Mouse (Mus musculus): ENCODE data around the gene Ss18l2.

The Ss18l2 gene

DNA sequence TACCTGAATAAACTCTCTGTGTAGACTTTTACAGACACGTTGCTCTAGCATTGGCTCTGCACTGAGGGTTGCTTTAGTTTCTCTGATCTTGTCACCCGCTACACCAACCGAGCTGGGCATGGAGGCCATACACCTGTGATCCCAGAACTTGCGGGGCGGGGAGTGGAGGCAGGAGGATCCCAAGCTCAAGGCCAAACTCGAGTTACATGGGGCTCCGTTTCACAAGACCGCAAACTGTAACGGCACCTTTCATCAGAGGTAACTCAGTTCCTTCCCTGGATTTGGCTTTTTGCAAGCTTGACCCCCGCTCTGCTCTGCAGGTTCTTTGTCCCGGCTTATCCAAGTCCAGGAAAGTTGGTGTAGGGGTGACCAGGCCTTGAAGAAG, 5.9 kb upstream of the Ss18l2 start:
- DNase-seq (ENCODE audit: low read depth, low spot score) = no peak

DNA sequence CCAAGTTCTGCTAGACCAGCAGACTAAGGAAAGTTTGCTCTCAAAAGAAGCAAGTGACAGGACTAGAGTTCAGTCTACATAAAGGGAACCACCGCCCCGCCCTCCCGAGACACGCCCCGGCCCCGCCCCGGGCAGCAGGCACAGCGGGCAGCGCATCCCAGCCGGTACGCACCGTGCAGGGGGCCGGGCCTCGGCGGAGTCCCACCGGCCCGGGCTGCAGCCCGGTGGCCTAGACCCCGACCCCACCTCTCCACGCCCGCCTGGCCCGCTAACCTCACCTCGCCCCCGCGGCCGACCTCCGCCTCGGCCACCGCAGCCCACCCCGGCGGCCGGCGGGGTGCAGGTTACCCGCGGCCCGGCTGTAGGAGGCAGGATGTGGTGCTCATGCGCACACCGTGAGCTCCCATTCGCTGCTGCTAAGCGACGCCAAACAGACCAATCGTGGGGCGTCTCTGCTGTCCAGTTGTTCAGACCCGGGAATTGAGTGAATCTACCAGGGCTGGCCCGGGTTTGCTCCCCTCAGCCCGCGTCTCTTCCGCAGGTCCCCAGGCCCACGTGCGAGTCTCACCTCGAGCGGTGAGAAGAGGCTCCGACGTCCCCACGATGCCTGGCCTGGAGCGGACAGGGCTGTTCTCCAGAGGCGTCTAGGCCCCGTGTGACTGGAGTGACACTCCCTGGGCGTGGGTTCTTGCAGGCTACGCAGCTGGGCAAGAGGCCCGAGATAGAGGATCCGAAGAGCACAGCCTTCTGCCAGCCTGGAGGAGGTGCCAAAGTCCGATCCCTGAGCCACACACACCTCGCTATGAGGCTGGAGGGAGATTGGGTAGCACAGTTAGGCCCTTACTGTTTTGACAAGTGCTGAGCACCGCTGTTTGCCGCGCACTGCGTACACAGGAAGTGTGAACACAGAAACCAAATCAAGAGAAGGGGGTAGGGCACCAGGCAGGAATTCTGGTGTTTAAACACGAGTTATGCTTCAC, 5.2 kb upstream of the Ss18l2 start, which contains the start of gene Sec22c:
Gene Sec22c (minus strand): TSS at position 845 of the 980 bp plus-strand sequence.
- DNase-seq (ENCODE audit: low read depth, low spot score) = peak; percentile 97

DNA sequence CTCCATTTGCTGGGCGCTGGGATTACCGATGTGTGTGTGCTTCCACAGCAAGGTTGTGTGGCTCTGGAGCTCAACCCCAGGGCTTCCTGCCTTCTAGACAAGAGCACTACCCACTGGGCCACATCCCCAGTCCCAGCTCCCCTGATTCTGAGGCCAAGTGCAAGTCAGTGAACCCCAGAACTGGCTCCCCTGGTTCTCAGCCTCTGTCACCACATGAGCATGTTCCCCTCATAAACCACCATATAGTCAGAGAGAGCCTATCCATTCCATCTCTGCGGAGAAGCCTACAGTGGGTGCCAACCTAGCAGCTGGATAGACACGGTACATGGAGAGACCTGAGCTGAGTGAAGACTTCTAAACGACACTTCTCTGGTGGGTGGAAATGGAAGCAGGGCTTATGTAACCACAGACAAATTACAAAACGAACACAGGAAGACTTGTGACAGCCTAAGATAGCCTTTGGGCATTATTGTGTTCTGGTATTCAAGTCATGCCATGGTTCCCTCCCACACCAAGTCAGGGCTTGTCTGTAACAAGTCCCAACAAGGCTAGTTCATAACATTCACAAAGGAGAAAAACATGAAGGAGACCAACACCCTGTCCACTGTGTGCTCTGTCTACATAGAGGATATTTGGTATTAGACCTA, 4.0 kb upstream of the Ss18l2 start:
- no peak for DNase-seq (ENCODE audit: low read depth, low spot score)

DNA sequence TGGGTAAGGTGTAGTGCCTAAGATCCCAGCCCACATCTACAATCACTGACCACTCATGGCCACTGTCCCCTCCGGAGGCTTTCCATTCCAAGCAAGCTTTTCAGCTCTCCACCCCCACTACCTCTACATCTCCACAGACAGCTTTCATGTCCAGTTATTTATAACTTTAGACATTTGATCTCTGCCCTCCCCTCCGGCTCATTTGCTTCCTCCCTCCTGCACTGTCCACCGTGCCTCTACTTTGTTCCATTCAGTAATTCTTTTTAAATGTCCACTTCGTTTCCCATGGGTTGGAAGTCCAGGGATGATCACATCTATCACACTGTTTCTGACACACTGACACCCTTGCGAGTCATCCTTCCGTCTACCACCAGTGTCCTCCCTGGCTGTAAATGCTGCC, 2.3 kb upstream of the Ss18l2 start:
- no peak for DNase-seq (ENCODE audit: low read depth, low spot score)

DNA sequence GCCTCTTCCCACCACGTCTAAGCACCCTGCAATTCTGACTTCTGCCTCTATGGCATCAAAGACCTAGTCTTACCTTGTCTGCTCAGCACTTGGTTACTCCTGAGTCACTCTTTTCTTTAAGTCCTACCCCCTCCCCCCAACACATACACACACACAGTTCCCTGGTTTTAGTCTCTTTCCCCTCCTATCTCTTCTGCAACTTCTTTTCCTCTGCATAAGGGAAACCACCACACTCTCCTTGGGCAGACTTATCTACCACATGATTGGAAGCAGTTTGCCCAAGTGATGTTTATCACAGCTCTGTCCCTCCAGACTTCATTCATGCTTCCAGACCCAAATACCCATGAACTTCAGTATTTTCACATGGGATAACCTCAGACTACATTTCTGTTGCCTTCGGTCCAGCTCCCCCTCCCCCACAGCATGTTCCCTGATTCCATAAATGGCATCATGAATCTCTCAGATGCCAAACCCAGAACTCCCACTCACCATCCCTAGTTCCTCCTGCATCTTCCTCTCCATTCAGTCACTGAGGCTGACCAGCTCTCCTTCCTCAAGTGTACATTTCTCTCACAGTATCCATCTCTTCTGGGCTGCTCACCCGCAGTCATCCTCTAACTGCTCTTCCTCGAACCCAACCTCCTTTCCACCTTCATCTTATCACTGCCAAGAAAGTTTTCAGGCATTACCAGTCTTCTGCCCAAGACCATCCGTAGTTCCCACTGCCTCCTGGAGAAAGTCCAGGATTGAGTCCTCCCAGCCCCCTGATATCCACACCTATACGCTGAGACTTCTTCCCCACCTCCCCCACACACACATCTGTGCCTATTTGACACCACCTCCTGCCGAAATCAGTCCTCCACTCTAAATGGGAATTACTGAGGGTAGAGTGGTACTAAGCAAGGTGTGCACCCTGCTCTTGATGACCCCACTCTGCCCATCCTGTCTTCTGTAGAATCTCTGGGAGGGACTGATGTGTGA, 1.3 kb upstream of the Ss18l2 start:
- no peak for DNase-seq (ENCODE audit: low read depth, low spot score)

DNA sequence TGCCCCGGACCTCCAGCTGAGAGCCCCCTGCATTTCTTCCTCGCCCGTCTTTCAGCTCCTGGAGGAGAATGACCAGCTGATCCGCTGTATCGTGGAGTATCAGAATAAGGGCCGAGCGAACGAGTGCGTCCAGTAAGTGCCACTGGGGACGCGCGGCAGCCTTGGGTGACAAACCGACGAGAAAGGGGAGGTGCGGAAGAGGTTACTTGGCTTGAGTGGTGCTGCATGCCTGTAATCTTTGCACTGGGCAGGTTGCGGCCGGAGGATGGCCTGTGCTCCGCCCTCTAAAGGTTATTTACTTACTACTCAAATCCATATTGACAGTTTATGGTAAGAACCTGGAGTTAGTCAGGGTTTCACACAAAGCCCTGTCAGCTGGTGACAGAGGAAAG, 451 bp downstream of the Ss18l2 start:
- no peak for DNase-seq (ENCODE audit: low read depth, low spot score)

DNA sequence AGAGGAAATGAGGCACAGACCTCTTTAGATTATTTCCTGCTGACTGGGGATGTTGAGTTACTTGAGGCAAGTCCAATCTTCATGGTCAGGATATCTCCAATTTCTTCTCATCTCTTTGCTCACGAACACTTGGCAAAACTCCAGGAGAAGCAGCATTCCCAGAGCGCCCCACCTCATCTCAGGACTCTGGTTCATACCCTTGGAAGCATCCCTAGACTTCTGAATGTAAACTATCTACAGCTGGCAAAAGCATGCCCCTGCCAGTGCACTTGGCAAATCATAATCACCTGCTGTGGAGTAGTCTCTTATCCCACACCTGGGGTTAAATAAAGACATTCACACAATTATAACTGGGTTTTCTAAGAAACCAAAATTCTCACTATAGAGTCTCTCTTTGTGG, 6.9 kb downstream of the Ss18l2 start:
- no peak for DNase-seq (ENCODE audit: low read depth, low spot score)

DNA sequence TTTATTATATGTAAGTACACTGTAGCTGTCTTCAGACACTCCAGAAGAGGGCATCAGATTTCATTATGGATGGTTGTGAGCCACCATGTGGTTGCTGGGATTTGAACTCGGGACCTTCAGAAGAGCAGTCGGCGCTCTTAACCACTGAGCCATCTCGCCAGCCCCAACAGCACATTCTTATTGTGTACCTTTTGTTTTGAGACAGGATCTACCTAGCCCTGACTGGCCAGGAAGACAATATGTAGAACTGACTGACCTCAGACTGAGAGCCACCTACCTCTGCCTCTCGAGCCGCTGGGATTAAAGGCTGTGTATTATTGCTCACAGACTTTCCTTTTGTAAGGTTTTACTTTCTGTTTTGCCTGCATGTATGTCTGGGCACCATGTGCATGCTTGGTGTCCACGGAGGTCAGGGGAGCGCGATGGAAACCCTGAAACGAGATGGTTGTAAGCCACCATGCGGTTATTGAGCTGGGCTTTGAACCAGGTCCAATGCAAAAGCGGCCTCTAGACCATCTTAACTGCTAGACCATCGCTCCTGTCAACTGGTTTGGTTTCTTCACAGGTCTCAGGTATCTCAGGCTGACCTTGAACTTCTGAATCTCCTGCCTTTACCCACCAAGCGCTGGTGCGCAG, 8.1 kb downstream of the Ss18l2 start:
- peak; percentile 79 for DNase-seq (ENCODE audit: low read depth, low spot score)

DNA sequence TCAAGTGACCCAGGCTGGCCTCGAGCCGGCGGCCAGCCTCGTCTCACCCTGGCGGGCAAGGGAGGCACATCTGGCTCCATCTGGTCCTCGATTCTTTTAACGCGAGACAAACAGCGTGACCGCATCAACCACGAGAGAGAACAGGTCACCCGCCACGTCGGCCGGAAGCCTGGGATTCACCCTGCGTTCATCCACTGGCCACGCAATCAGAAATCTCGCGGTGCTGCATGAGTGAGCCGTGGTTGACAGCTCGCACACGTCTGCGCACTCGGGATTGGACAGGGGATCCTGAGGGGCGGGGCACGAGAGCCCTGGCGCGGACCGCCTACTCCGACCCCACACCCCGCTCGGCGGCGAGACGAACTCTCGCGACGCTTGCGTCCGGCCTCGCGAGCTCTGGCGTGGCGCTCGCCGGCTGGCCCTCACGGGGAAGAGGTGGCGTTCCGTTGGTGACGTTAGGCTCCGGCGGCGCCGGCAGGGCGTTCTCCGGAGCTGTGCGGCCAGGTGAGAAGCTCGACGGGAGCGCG, 8.7 kb downstream of the Ss18l2 start, which contains the start of gene Nktr:
Gene Nktr (plus strand): TSS at position 378 of the 527 bp plus-strand sequence.
- peak; percentile 99 for DNase-seq (ENCODE audit: low read depth, low spot score)

DNA sequence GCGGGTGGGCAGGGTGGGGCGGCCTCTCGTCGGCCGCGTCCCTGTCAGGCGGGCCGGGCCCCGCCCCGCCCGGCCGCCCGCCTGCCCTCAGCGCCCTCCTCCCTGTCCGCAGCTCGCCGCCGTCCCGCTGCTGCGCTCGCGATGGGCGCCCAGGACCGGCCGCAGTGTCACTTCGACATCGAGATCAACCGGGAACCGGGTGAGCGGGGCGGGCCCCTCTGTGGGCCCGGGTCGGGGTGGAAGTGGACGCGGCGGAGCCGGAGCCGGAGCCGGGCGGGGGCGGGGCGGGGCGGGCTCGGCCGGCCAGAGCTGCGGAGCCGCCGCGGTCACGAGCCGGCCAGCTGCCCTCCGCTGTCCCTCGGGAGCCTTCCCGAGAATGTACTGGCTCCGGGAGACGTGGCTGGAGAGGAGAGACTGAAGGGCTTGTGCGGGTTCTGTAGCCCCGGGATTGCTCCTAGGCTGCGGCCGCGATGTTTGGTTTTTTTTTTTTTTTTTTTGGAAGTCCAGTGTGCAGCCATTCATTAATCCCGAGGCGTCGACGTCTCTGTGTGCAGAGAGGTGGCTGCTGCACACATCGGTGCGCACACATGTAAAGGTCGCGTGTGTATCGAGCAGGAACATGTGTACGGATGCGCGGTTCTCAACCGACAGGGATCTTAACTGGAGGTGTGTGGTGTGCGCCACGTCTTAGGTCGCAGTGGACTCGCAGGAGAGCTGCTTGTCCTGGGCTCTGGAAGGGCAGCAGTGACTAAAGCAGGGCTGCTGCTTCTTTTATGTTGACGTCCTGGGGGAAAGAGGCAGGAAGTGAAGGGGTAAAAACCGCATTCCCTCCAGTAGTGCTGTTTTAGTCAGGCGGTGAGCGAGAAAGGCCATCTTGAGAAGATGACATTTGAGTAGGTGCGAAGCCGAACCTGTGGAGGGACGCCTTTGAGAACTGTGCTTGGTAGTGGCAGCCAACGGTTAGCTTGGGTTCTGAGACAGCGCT, 9.5 kb downstream of the Ss18l2 start:
- DNase-seq (ENCODE audit: low read depth, low spot score) = peak; percentile 71

DNA sequence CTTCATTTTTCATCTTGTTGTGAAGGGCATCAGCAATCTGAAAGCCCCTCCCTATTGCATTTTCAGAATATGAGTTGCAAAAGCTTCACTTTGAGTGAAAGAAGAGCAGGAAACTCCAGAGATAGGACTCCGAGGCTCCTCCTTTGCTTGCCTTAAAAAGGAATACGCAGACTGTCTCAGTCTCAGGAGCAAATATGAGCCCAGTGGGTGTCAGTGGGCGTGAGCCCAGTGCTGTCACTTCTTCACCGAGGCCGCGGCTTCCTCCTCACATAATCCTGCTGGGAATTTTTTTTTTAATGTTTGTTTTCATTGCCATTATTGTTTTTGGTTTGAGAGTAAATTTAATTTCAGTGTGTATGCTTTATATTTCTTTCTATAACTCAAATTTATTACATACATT, 30.4 kb downstream of the Ss18l2 start:
- no peak for DNase-seq (ENCODE audit: low read depth, low spot score)

DNA sequence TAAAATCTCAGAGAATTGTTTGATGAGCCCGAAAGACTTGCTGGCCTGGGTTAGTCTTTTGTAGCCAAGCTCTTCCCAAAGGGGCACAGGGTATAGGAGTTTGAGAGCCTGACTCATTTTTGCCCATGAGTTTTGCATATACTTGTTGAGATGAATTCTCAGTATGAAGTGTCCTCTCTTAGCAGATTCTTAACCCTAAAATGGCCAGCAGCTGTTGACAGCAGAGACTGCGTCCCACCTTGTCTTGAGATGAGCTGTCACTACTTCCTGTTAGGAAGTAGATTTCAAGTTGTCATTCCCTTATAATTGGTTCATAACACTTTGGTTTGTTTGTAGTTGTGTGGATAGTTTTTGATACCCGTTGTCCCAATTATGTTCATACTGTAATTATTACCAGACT, 31.0 kb downstream of the Ss18l2 start:
- no peak for DNase-seq (ENCODE audit: low read depth, low spot score)

DNA sequence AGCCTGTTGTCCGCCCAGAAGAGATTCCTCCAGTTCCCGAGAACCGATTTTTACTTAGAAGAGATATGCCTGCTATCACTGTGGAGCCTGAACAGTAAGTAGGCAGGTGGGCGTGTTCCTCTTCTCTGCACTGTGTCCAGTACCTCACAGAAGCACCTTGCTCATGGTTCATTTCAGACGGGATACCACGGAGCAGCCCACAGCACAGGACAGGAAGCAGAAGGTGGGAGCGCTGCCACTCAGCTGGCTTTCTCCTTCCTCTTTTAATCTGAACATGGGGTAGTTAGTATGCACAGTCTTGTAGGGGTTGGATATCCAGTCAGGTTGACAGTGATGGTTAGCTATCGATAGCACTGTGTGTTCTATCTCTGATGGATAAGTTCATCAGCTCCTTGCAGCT, 33.9 kb downstream of the Ss18l2 start:
- DNase-seq (ENCODE audit: low read depth, low spot score) = no peak

DNA sequence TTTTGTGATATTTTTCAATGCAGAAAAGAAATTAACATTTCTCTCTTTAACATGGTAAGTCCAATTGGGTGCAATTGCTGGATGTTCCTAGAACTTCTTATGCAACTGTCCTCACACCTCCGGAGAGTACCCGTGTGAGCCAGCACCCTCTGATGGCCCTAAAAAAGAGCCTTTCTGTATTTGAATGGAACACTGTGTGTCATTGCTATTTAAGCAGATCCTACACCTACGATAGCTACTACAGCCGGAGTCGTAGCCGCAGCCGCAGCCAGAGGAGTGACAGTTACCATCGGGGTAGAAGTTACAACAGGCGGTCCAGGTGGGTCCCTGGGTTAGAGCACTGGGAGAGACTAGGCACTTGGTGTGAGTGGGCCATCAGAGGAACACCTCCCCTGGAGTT, 42.6 kb downstream of the Ss18l2 start:
- no peak for DNase-seq (ENCODE audit: low read depth, low spot score)

DNA sequence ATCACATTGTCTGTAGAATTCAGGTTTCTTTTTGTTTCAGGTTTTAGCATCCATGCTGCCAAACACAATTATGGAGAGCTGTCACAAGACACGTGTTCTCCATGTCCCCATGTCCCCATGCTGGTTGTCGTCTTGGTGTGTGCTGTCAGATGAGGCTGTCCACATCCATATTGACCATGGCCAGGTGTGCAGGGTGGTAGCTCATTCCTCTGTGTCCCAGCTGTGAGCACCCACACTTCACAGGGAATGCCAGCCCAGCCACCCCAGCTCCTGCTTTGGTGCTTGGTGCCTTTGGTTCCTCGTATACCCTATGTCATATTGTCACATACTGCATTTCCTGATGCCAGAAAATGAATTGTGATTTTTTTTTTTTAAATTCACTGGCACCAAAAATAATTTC, 44.5 kb downstream of the Ss18l2 start:
- DNase-seq (ENCODE audit: low read depth, low spot score) = no peak

DNA sequence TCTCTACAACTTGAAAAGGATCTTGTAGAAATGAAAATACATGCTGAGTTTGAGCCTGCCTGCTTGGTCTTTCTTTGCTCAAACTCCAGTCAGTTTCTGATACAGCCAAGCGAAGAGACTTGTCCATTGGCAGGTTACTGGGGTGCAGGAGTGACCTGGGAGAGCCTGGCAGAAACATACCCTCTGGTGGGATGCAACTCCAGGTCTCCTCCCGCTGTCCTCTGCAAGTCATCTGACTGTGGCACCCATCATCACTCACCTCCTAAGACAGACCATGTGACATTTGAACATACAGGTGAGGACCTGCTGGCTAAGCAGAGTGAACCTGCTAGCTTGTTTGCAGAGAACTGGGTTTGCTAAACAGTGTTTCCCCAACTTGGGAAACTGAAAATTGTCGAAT, 46.7 kb downstream of the Ss18l2 start:
- no peak for DNase-seq (ENCODE audit: low read depth, low spot score)

DNA sequence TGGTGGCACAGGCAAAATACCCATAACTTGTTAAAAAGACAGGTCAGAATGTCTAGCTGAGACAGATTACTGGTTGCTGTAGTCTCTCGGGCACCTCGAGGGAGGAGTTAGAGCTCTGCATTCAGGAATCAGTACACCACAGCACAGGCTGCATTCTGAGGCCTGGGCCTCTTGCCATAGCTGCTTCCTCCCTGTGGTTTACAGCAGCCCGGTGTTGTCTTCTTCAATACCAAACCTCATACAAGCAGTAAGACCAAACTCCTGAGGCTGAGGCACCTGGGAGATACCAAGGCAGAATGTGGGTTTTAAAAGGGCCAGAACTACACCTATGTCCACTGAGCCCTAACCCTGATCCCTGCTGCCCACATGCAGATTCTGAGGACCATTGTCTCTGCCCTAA, 47.3 kb downstream of the Ss18l2 start:
- DNase-seq (ENCODE audit: low read depth, low spot score) = peak; percentile 9

DNA sequence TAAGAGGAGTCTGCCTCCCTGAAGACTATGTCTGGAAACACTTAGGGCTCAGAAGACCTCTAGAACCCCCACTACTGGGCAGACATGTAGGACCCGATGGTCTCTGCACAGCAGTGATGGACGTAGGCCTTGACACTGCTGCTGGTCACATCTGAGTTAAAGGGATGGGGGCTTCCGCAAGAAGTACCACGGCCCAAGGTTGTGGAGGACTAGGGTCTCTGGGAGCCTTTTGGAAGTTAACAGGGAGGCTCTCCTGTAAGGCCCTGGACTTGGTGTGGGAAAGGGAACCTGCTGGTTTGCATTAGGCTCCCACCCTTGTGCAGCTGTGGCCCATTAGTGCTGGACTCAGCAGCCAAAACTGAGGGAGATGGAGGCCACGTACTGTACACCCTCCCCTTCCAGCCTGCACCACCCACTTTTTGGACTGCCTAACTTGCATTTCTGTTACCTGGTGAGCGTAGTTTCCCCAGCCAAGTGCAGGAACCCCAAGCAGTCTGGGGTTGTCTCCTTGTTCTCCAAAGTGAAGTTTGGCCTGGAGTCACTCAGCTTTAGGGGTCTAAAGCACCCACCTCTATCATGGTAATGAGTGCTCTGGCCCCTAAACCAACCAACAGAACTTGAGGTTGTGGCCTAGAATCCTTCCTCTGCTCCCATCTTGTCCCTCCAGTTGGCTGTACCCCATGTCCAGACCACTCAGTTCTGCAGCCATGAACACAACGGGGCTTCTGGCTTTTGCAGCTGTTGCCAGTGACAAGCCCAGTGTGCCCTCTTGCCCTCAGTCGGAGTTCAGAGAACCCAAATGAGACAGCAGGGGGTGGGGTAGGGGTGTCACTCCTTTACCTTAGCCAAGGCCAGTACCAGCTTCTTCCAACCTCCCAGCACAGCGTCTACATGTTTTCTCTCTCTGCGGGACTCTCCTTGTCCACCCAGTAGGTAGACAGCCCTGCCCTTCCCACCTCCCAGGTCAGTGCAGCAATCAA, 48.0 kb downstream of the Ss18l2 start:
- DNase-seq (ENCODE audit: low read depth, low spot score) = peak; percentile 22
